Mouse (Mus musculus) liver, embryonic 12.5 days (tissue): ENCODE results near the gene Naa16. TPM values are rescaled to one million over a fixed set of nuclear protein-coding genes. Genes with fewer than 3 reads are reported as not detected.

Experiments used
- ATAC-seq: fragments of 200-750 bp; cut with Nextera tagmentation; 2 replicates; pipeline ENCODE4 v1.8.0; 2017; ENCODE audit warnings: moderate number of reproducible peaks, mild to moderate bottlenecking, moderate library complexity
- H3K27ac ChIP-seq: fragments of 300-500 bp; sonication (generic); 2 replicates; pipeline ENCODE4 v1.5.1; 2016; ENCODE audit warnings: mild to moderate bottlenecking
- H3K27me3 ChIP-seq: fragments of 300-500 bp; sonication (generic); replicated peaks from 2 replicates; pipeline ENCODE4 v1.6.1; 2016; ENCODE audit warnings: mild to moderate bottlenecking, moderate library complexity
- H3K36me3 ChIP-seq: fragments of 300-500 bp; sonication (generic); 2 replicates; pipeline ENCODE4 v1.6.1; 2016; ENCODE audit warnings: mild to moderate bottlenecking, moderate library complexity
- H3K4me1 ChIP-seq: fragments of 300-500 bp; sonication (generic); 2 replicates; pipeline ENCODE4 v1.6.1; 2016
- H3K4me2 ChIP-seq: fragments of 300-500 bp; sonication (generic); 2 replicates; pipeline ENCODE4 v1.6.1; 2016; ENCODE audit warnings: mild to moderate bottlenecking, moderate library complexity
- H3K4me3 ChIP-seq: fragments of 300-500 bp; sonication (generic); 2 replicates; pipeline ENCODE4 v1.5.1; 2016; ENCODE audit warnings: mild to moderate bottlenecking, moderate library complexity
- H3K9ac ChIP-seq: fragments of 300-500 bp; sonication (generic); 2 replicates; pipeline ENCODE4 v1.6.1; 2016; ENCODE audit warnings: mild to moderate bottlenecking, moderate library complexity
- H3K9me3 ChIP-seq: fragments of 300-500 bp; sonication (generic); replicated peaks from 2 replicates; pipeline ENCODE4 v1.6.1; 2016; ENCODE audit warnings: mild to moderate bottlenecking, moderate library complexity
- WGBS: fragments of 180-500 bp; shearing (Covaris S2); methylation state at CpG from one replicate; pipeline ENCODE4 v1.1.7; 2016; ENCODE audit not compliant: insufficient replicate concordance; 5-methylcytosine and 5-hydroxymethylcytosine counted together
- polyA plus RNA-seq: library from polyadenylated mRNA; unstranded; fragments of >200 nt; fragmentation: Nextera tagmentation; extraction: Ambion mirVana; gene quantifications from 2 replicates; pipeline ENCODE4 v1.2.1, GENCODE M21; 2016

Gene Naa16
- polyA plus RNA-seq, 1 experiment from 2014 or later, result 42.0 TPM

- H3K4me2 ChIP-seq, result no peak overlapping the region
- no peak overlapping the region for H3K4me3 ChIP-seq
- H3K36me3 ChIP-seq, result no peaks in the 10 kb centered on the region; the same call in 1 of the 2 replicates
- WGBS, result 38% methylated on average over 1 of the region's 1 CpGs
- H3K27me3 ChIP-seq, result no peaks in the 10 kb centered on the region
- H3K9ac ChIP-seq, result no peak overlapping the region
- ATAC-seq, result no peak
- H3K27ac ChIP-seq, result no peak overlapping the region
- no peaks in the 10 kb centered on the region for H3K9me3 ChIP-seq
- H3K4me1 ChIP-seq, result peaks cover 33% of the 10 kb centered on the region
Observed at GRCm38 (mm10) chr14:79393289-79393688, 2.7 kb upstream of the Naa16 start.

GRCm38 (mm10) chr14:79389438-79390264 is 927 bp downstream of the Naa16 start:
- no peak for ATAC-seq
- Histone ChIP-seq H3K4me3 (peak overlapping the region; percentile 98), H3K9me3 (no peaks in the 10 kb centered on the region), H3K36me3 (peaks cover 21% of the 10 kb centered on the region), H3K27ac (peak overlapping the region; percentile 98), H3K4me1 (peaks cover 38% of the 10 kb centered on the region), H3K27me3 (no peaks in the 10 kb centered on the region), H3K9ac (peak overlapping the region; percentile 96), H3K4me2 (peak overlapping the region; percentile 88)
- WGBS, result 3% methylated on average over 16 of the region's 16 CpGs

- Histone ChIP-seq H3K9me3 (no peaks in the 10 kb centered on the region), H3K4me2 (peak overlapping the region; percentile 88), H3K9ac (no peak overlapping the region), H3K4me1 (peaks cover 39% of the 10 kb centered on the region), H3K4me3 (peak overlapping the region; percentile 98; the same call in 1 of the 2 replicates), H3K27me3 (no peaks in the 10 kb centered on the region), H3K27ac (no peak overlapping the region), H3K36me3 (peaks cover 27% of the 10 kb centered on the region)
- 83% methylated on average over 3 of the region's 3 CpGs for WGBS
- no peak for ATAC-seq
Observed at GRCm38 (mm10) chr14:79388304-79388703, 2.3 kb downstream of the Naa16 start.

GRCm38 (mm10) chr14:79383120-79383519 is 7.5 kb downstream of the Naa16 start:
- H3K4me1 ChIP-seq, result peaks cover 15% of the 10 kb centered on the region
- H3K4me2 ChIP-seq, result no peak overlapping the region
- no peak overlapping the region for H3K27ac ChIP-seq
- WGBS, result 73% methylated on average over 7 of the region's 7 CpGs
- ATAC-seq, result peak; percentile 57; the same call in 1 of the 2 replicates
- H3K9me3 ChIP-seq, result no peaks in the 10 kb centered on the region
- no peak overlapping the region for H3K4me3 ChIP-seq
- peaks cover 66% of the 10 kb centered on the region for H3K36me3 ChIP-seq
- no peaks in the 10 kb centered on the region for H3K27me3 ChIP-seq
- no peak overlapping the region for H3K9ac ChIP-seq

- no peak overlapping the region for H3K27ac ChIP-seq
- no peak overlapping the region for H3K4me3 ChIP-seq
- peaks cover 63% of the 10 kb centered on the region for H3K36me3 ChIP-seq
- no peak for ATAC-seq
- no peak overlapping the region for H3K4me2 ChIP-seq
- H3K4me1 ChIP-seq, result no peaks in the 10 kb centered on the region
- no peak overlapping the region for H3K9ac ChIP-seq
- no peaks in the 10 kb centered on the region for H3K9me3 ChIP-seq
- H3K27me3 ChIP-seq, result no peaks in the 10 kb centered on the region
Observed at GRCm38 (mm10) chr14:79377041-79377440, 13.5 kb downstream of the Naa16 start.

- Histone ChIP-seq H3K4me1 (peaks cover 21% of the 10 kb centered on the region), H3K4me2 (no peak overlapping the region), H3K27me3 (no peaks in the 10 kb centered on the region), H3K27ac (no peak overlapping the region), H3K4me3 (no peak overlapping the region), H3K36me3 (peaks cover 78% of the 10 kb centered on the region), H3K9me3 (no peaks in the 10 kb centered on the region), H3K9ac (no peak overlapping the region)
- ATAC-seq, result peak; percentile 89
- WGBS, result 15% methylated on average over 2 of the region's 2 CpGs
Observed at GRCm38 (mm10) chr14:79358055-79358454, 32.5 kb downstream of the Naa16 start.

- 82% methylated on average over 3 of the region's 3 CpGs for WGBS
- no peak overlapping the region for H3K9ac ChIP-seq
- peaks cover 5% of the 10 kb centered on the region; the same call in 1 of the 2 replicates for H3K4me1 ChIP-seq
- H3K4me3 ChIP-seq, result no peak overlapping the region
- H3K36me3 ChIP-seq, result peaks cover 74% of the 10 kb centered on the region
- H3K9me3 ChIP-seq, result 0 out of 2 replicates have a peak, but pooled peaks cover 2% of the 10 kb centered on the region
- H3K27me3 ChIP-seq, result no peaks in the 10 kb centered on the region
- no peak overlapping the region for H3K4me2 ChIP-seq
- no peak for ATAC-seq
- no peak overlapping the region for H3K27ac ChIP-seq
Observed at GRCm38 (mm10) chr14:79346384-79346783, 44.2 kb downstream of the Naa16 start.

- WGBS, result 78% methylated on average over 3 of the region's 3 CpGs
Observed at GRCm38 (mm10) chr14:79335613-79336012, 55.0 kb downstream of the Naa16 start.

GRCm38 (mm10) chr14:79331936-79332335 is 58.6 kb downstream of the Naa16 start:
- 47% methylated on average over 7 of the region's 7 CpGs for WGBS

More at GRCm38 (mm10) chr14:79335613-79336012, 55.0 kb downstream of the Naa16 start:
- Histone ChIP-seq H3K4me1 (peaks cover 16% of the 10 kb centered on the region), H3K4me2 (no peak overlapping the region), H3K4me3 (no peak overlapping the region), H3K36me3 (peaks cover 70% of the 10 kb centered on the region), H3K9me3 (no peaks in the 10 kb centered on the region), H3K27ac (no peak overlapping the region), H3K27me3 (no peaks in the 10 kb centered on the region), H3K9ac (no peak overlapping the region)
- no peak for ATAC-seq

GRCm38 (mm10) chr14:79330944-79331561 is 59.5 kb downstream of the Naa16 start:
- no peaks in the 10 kb centered on the region for H3K27me3 ChIP-seq
- peak overlapping the region; percentile 64 for H3K9ac ChIP-seq
- peak; percentile 97 for ATAC-seq
- peak overlapping the region; percentile 62 for H3K27ac ChIP-seq
- no peaks in the 10 kb centered on the region for H3K9me3 ChIP-seq
- H3K4me1 ChIP-seq, result peaks cover 33% of the 10 kb centered on the region
- H3K4me3 ChIP-seq, result peak overlapping the region; percentile 53
- H3K36me3 ChIP-seq, result peaks cover 30% of the 10 kb centered on the region
- 17% methylated on average over 16 of the region's 16 CpGs for WGBS
- peak overlapping the region; percentile 74 for H3K4me2 ChIP-seq

More at GRCm38 (mm10) chr14:79331936-79332335, 58.6 kb downstream of the Naa16 start:
- peak overlapping the region; percentile 74 for H3K4me2 ChIP-seq
- peak overlapping the region; percentile 53; the same call in 1 of the 2 replicates for H3K4me3 ChIP-seq
- peaks cover 38% of the 10 kb centered on the region for H3K36me3 ChIP-seq
- H3K27me3 ChIP-seq, result no peaks in the 10 kb centered on the region
- H3K27ac ChIP-seq, result peak overlapping the region; percentile 62
- peaks cover 28% of the 10 kb centered on the region for H3K4me1 ChIP-seq
- ATAC-seq, result no peak
- H3K9ac ChIP-seq, result peak overlapping the region; percentile 40; the same call in 1 of the 2 replicates
- no peaks in the 10 kb centered on the region for H3K9me3 ChIP-seq

GRCm38 (mm10) chr14:79327033-79327432 is 63.5 kb downstream of the Naa16 start:
- Histone ChIP-seq H3K9me3 (no peaks in the 10 kb centered on the region; the same call in 1 of the 2 replicates), H3K27me3 (no peaks in the 10 kb centered on the region), H3K4me3 (no peak overlapping the region), H3K27ac (0 out of 2 replicates have a peak overlapping the region, but pooled peaks have one; percentile 3), H3K36me3 (no peaks in the 10 kb centered on the region), H3K9ac (no peak overlapping the region), H3K4me2 (no peak overlapping the region), H3K4me1 (peaks cover 29% of the 10 kb centered on the region)
- 23% methylated on average over 5 of the region's 5 CpGs for WGBS
- no peak for ATAC-seq
